Mouse (Mus musculus) R1 (cell line): ENCODE measurements at regions not wholly inside any gene's neighbourhood (a gene's known extent, or its start where the extent isn't known, plus 50 kb on each side); places are given as distances from the start of the nearest gene placed in this dataset.

ENCODE experiments used
- DNase-seq: peaks from one replicate; pipeline ENCODE4 v3.0.0-alpha.2; 2018; ENCODE audit warnings: low read depth, low spot score

- no peak for DNase-seq
Measured at GRCm38 (mm10) chr11:90132579-90132978, 54.9 kb upstream of the Gm45716 start.

- no peak for DNase-seq
Measured at GRCm38 (mm10) chr11:90136307-90136706, 51.2 kb upstream of the Gm45716 start.
